Mouse (Mus musculus): ENCODE data around the gene Aldh1a3. TPM values are rescaled to one million over a fixed set of nuclear protein-coding genes. Genes with fewer than 3 reads are reported as not detected.

The Aldh1a3 gene
- polyA plus RNA-seq, 1 experiment from 2014 or later: 27.8 TPM

DNA sequence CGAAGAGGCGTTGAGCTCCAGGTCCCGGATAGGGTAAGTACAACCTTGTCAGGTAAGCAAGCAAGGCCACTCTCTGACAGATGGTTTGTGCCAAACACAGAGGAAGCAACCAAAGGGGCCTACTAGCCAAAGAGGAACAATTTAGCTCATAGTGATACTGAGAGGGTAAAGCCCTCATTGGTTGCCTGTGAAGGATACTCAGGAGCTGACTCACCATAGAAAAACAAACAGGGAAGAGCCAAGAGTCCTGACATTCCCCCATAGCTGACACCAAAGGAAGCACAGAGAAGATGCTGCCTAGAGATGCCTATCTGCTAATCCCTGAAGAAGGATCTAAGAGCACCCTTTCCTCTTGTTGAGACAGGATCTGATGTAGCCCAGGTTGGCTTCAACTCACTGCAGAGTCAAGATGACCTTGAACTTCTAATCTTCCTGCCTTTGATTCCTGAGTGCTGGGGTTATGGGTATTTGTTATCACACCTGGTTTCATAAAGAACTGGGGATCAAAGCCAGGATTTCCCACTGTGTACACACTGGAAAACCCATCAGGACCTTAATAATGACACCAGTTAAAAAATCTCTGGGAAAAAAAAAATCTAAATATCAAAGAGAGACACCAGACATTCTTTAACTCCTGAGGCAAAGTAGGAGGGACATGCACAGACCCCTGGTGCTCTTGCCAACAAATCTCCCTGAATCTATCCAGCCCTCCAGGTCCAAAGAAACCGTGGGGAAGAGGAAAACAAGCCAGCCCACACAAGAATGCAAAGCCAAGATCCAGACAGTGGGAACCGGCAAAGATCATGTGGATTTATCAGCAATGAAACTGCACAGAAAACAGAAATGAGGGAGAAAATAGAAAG, 58.0 kb downstream of the Aldh1a3 start:
- no peaks in the 10 kb centered on the region for H3K27me3 ChIP-seq
- H3K4me2 ChIP-seq (replicated peaks): no peak overlapping the region
- WGBS: 66% methylated on average over 5 of the region's 5 CpGs
- no peaks in the 10 kb centered on the region for H3K9me3 ChIP-seq (replicated peaks)
- peaks cover 7% of the 10 kb centered on the region; the same call in 1 of the 2 replicates for H3K4me1 ChIP-seq
- no peak overlapping the region for H3K9ac ChIP-seq
- H3K27ac ChIP-seq (replicated peaks): no peak overlapping the region
- no peak overlapping the region for H3K4me3 ChIP-seq (replicated peaks)
- ATAC-seq (ENCODE audit: insufficient number of reproducible peaks, low FRiP score, low TSS enrichment, low read depth): no peak
- peaks cover 3% of the 10 kb centered on the region; the same call in 1 of the 2 replicates for H3K36me3 ChIP-seq

GRCm38 (mm10) chr7:66365904-66366303, 61.4 kb downstream of the Aldh1a3 start, which contains the start of gene Gm10974:
Gene Gm10974, plus strand, starts transcription at chr7:66365905.
- 0 out of 2 replicates have a peak, but pooled peaks cover 2% of the 10 kb centered on the region for H3K9me3 ChIP-seq (replicated peaks)
- H3K4me1 ChIP-seq: peaks cover 7% of the 10 kb centered on the region; the same call in 1 of the 2 replicates
- no peak within 1 kb of the TSS for H3K9ac ChIP-seq
- no peak within 1 kb of the TSS for H3K4me3 ChIP-seq (replicated peaks)
- H3K27ac ChIP-seq (replicated peaks): no peak within 1 kb of the TSS
- H3K36me3 ChIP-seq: peaks cover 4% of the 10 kb centered on the region; the same call in 1 of the 2 replicates
- H3K27me3 ChIP-seq: no peaks in the 10 kb centered on the region
- WGBS: 17% methylated on average over 2 of the region's 2 CpGs
- no peak for ATAC-seq (ENCODE audit: insufficient number of reproducible peaks, low FRiP score, low TSS enrichment, low read depth)
- no peak within 1 kb of the TSS for H3K4me2 ChIP-seq (replicated peaks)

GRCm38 (mm10) chr7:66365411-66365810, 61.9 kb downstream of the Aldh1a3 start:
- no peak overlapping the region for H3K4me2 ChIP-seq (replicated peaks)
- no peak overlapping the region for H3K4me3 ChIP-seq (replicated peaks)
- H3K4me1 ChIP-seq: peaks cover 7% of the 10 kb centered on the region; the same call in 1 of the 2 replicates
- ATAC-seq (ENCODE audit: insufficient number of reproducible peaks, low FRiP score, low TSS enrichment, low read depth): no peak
- H3K9me3 ChIP-seq (replicated peaks): 0 out of 2 replicates have a peak, but pooled peaks cover 5% of the 10 kb centered on the region
- H3K27me3 ChIP-seq: no peaks in the 10 kb centered on the region
- H3K36me3 ChIP-seq: peaks cover 6% of the 10 kb centered on the region; the same call in 1 of the 2 replicates
- no peak overlapping the region for H3K9ac ChIP-seq
- WGBS: 65% methylated on average over 2 of the region's 2 CpGs
- H3K27ac ChIP-seq (replicated peaks): no peak overlapping the region

GRCm38 (mm10) chr7:66364491-66364890, 62.8 kb downstream of the Aldh1a3 start:
- Histone ChIP-seq H3K27me3 (no peaks in the 10 kb centered on the region), H3K4me3 (replicated peaks) (no peak overlapping the region), H3K27ac (replicated peaks) (no peak overlapping the region), H3K36me3 (peaks cover 10% of the 10 kb centered on the region; the same call in 1 of the 2 replicates), H3K4me1 (peaks cover 5% of the 10 kb centered on the region; the same call in 1 of the 2 replicates), H3K9me3 (replicated peaks) (0 out of 2 replicates have a peak, but pooled peaks cover 8% of the 10 kb centered on the region), H3K4me2 (replicated peaks) (no peak overlapping the region), H3K9ac (no peak overlapping the region)
- no peak for ATAC-seq (ENCODE audit: insufficient number of reproducible peaks, low FRiP score, low TSS enrichment, low read depth)
- WGBS: 93% methylated on average over 11 of the region's 11 CpGs

- Histone ChIP-seq H3K9ac (no peak overlapping the region), H3K27me3 (no peaks in the 10 kb centered on the region), H3K9me3 (replicated peaks) (0 out of 2 replicates have a peak, but pooled peaks cover 8% of the 10 kb centered on the region), H3K36me3 (peaks cover 7% of the 10 kb centered on the region; the same call in 1 of the 2 replicates), H3K4me1 (no peaks in the 10 kb centered on the region), H3K4me2 (replicated peaks) (no peak overlapping the region), H3K4me3 (replicated peaks) (no peak overlapping the region), H3K27ac (replicated peaks) (no peak overlapping the region)
- 85% methylated on average over 4 of the region's 4 CpGs for WGBS
- ATAC-seq (ENCODE audit: insufficient number of reproducible peaks, low FRiP score, low TSS enrichment, low read depth): no peak
Measured at GRCm38 (mm10) chr7:66359044-66359443, 68.3 kb downstream of the Aldh1a3 start.

DNA sequence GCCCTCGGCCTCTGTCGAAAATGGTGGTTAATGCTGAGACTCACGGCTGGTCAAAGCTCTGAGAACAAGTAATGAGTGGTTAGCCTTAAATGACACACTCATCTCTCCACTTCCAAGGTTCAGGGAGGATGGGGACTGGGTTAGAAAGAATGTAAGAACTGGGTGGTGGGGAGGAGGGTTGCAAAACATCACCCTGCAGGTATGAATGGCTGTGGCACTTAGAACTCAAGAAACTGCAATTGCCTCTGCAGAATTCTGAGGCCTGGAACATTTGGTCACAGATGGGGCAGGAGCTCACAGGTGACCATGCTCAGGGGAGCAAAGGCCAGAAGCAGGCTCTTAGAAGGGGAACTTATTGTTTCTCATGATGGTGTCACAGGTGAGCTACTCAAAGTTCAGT, 68.9 kb downstream of the Aldh1a3 start:
- Histone ChIP-seq H3K36me3 (peaks cover 7% of the 10 kb centered on the region; the same call in 1 of the 2 replicates), H3K27ac (replicated peaks) (no peak overlapping the region), H3K9me3 (replicated peaks) (0 out of 2 replicates have a peak, but pooled peaks cover 8% of the 10 kb centered on the region), H3K9ac (no peak overlapping the region), H3K4me1 (no peaks in the 10 kb centered on the region), H3K4me2 (replicated peaks) (no peak overlapping the region), H3K4me3 (replicated peaks) (no peak overlapping the region), H3K27me3 (no peaks in the 10 kb centered on the region)
- no peak for ATAC-seq (ENCODE audit: insufficient number of reproducible peaks, low FRiP score, low TSS enrichment, low read depth)
- WGBS: 81% methylated on average over 3 of the region's 3 CpGs

GRCm38 (mm10) chr7:66355791-66356522, 71.4 kb downstream of the Aldh1a3 start:
- Histone ChIP-seq H3K9me3 (replicated peaks) (0 out of 2 replicates have a peak, but pooled peaks cover 6% of the 10 kb centered on the region), H3K4me3 (replicated peaks) (no peak overlapping the region), H3K9ac (no peak overlapping the region), H3K27ac (replicated peaks) (no peak overlapping the region), H3K4me2 (replicated peaks) (no peak overlapping the region), H3K4me1 (no peaks in the 10 kb centered on the region), H3K36me3 (peaks cover 7% of the 10 kb centered on the region; the same call in 1 of the 2 replicates), H3K27me3 (no peaks in the 10 kb centered on the region)
- WGBS: 77% methylated on average over 8 of the region's 8 CpGs
- ATAC-seq (ENCODE audit: insufficient number of reproducible peaks, low FRiP score, low TSS enrichment, low read depth): no peak

GRCm38 (mm10) chr7:66354911-66355310, 72.4 kb downstream of the Aldh1a3 start:
- Histone ChIP-seq H3K27ac (replicated peaks) (no peak overlapping the region), H3K4me2 (replicated peaks) (no peak overlapping the region), H3K27me3 (no peaks in the 10 kb centered on the region), H3K9me3 (replicated peaks) (no peaks in the 10 kb centered on the region), H3K4me1 (no peaks in the 10 kb centered on the region), H3K4me3 (replicated peaks) (no peak overlapping the region), H3K9ac (no peak overlapping the region), H3K36me3 (no peaks in the 10 kb centered on the region)
- 52% methylated on average over 3 of the region's 3 CpGs for WGBS
- no peak for ATAC-seq (ENCODE audit: insufficient number of reproducible peaks, low FRiP score, low TSS enrichment, low read depth)

DNA sequence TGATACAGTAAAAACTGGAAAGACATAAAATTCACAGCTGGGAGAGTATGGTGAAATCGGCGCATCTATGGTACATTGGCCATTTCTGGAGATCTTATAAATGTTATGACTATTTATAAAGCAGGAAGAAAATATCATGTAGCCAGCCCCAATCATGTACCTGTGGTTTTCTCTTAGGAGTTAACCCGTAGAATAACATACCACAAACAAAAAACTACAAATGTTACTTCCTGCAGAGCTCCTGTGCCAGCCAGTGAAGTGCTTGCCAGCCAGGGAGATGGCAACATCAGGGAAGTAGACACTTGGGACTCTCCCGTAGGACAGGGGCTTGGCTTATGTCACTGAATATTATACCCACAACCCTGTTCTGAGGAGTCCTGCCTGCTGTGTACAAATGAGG, 76.2 kb downstream of the Aldh1a3 start:
- Histone ChIP-seq H3K9me3 (replicated peaks) (no peaks in the 10 kb centered on the region), H3K36me3 (no peaks in the 10 kb centered on the region), H3K4me3 (replicated peaks) (no peak overlapping the region), H3K27me3 (no peaks in the 10 kb centered on the region), H3K4me1 (0 out of 2 replicates have a peak, but pooled peaks cover 2% of the 10 kb centered on the region), H3K9ac (no peak overlapping the region), H3K4me2 (replicated peaks) (no peak overlapping the region), H3K27ac (replicated peaks) (no peak overlapping the region)
- no peak for ATAC-seq (ENCODE audit: insufficient number of reproducible peaks, low FRiP score, low TSS enrichment, low read depth)
- WGBS: 77% methylated on average over 4 of the region's 4 CpGs

GRCm38 (mm10) chr7:66349670-66350069, 77.6 kb downstream of the Aldh1a3 start:
- Histone ChIP-seq H3K4me2 (replicated peaks) (no peak overlapping the region), H3K27me3 (no peaks in the 10 kb centered on the region), H3K27ac (replicated peaks) (no peak overlapping the region), H3K9me3 (replicated peaks) (no peaks in the 10 kb centered on the region), H3K9ac (no peak overlapping the region), H3K4me1 (0 out of 2 replicates have a peak, but pooled peaks cover 2% of the 10 kb centered on the region), H3K36me3 (no peaks in the 10 kb centered on the region), H3K4me3 (replicated peaks) (no peak overlapping the region)
- ATAC-seq (ENCODE audit: insufficient number of reproducible peaks, low FRiP score, low TSS enrichment, low read depth): no peak
- WGBS: 62% methylated on average over 11 of the region's 11 CpGs

GRCm38 (mm10) chr7:66348588-66348987, 78.7 kb downstream of the Aldh1a3 start:
- Histone ChIP-seq H3K4me1 (0 out of 2 replicates have a peak, but pooled peaks cover 2% of the 10 kb centered on the region), H3K9me3 (replicated peaks) (no peaks in the 10 kb centered on the region), H3K27ac (replicated peaks) (no peak overlapping the region), H3K9ac (no peak overlapping the region), H3K4me3 (replicated peaks) (no peak overlapping the region), H3K4me2 (replicated peaks) (no peak overlapping the region), H3K36me3 (no peaks in the 10 kb centered on the region), H3K27me3 (no peaks in the 10 kb centered on the region)
- no peak for ATAC-seq (ENCODE audit: insufficient number of reproducible peaks, low FRiP score, low TSS enrichment, low read depth)
- WGBS: 81% methylated on average over 10 of the region's 10 CpGs

Measured in embryonic facial prominence, embryonic 15.5 days (tissue).